Mouse (Mus musculus): Measurements from ENCODE around the gene Ramp1. TPM values are rescaled to one million over a fixed set of nuclear protein-coding genes. Genes with fewer than 3 reads are reported as not detected.
A peak's percentile ranks its signal among the peaks of the same experiment; 100 is the strongest.

Ramp1 gene
- total RNA-seq, 2 experiments from 2014 or later, result 6.4 to 11.0 TPM

DNA sequence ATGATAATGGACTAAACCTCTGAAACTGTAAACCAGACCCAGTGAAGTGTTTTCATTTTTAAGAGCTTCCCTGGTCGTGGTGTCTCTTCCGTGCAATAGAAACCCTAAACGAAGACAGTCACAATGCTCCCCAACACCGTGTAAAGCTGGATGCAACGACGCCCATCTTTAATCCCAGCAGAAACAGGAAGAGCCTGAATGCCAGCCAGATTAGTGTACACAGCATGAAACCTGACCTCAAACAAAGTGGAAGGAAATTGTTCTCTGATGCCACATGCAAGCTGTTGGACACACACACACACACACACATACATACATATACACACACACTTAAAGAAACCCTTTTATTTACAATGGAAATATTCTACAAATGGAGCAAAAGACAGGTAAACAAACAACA, 51.5 kb downstream of the Ramp1 start:
- DNase-seq, result no peak
- intact Hi-C loops (cut with DNase I), result no loop called here

DNA sequence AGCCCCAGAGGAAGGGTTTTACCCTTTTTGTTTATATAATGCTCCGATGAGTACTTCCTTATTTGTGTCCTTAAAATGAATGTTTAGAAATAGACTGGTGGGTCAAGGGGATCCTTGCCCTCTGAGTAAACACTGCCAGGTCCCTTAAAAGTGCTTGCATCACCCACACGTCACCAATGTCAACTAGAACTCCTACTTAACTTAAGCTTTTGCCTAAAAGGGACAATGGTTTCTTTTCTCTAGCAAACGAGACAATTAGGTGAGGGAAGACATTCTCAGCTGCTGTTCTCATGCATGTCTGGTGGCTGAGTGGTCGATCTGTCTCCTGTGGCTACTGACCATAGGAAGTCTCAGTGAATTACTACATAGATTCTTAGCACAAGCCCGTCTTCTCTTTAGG, 52.3 kb downstream of the Ramp1 start:
- intact Hi-C loops (cut with DNase I), result no loop called here
- DNase-seq, result no peak

DNA sequence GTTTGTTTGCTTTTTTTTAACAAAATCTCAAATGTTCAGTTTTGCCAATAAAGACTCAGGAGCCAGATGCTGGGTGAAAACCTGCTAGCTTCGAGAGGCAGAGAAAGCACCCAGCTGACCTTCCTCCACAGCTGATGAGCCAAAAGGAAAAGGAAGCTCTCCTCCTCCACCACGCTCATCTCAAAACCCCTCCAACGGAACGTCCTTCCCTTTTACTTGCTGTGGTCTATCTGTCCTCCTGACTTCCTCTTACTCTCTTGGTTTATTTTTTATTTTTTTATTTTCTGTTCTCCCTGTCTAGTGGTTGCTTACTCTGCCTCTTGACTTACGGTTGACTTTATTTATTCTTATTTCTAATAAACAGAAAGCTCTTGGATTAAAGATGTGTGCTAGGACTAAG, 55.8 kb downstream of the Ramp1 start:
- intact Hi-C loops (cut with DNase I), result loop anchor here (5.0 kb wide), 1 partner anchor 133 kb away; no protein-coding TSS in a partner anchor
- no peak for DNase-seq

DNA sequence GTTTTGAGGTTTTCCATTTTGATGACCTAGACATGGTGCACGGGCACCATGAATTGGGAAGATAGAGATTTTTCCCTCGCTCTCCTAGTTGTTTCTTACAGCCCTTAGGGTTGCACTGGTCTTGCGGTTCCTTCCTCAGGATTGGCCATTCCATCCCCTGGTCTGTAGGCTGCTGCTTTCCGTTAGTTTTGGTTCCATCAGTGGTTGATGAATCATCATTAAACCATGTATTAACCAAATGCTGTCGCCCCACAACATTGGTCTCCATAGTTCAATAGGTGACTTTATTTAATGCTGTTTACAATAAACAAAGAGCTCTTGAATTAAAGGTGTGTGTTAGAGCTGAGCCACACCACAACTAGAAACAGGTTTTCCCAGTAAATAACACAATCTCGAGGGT, 58.1 kb downstream of the Ramp1 start:
- intact Hi-C loops (cut with DNase I), result loop anchor here (5.0 kb wide), 1 partner anchor 135 kb away; no protein-coding TSS in a partner anchor
- no peak for DNase-seq

DNA sequence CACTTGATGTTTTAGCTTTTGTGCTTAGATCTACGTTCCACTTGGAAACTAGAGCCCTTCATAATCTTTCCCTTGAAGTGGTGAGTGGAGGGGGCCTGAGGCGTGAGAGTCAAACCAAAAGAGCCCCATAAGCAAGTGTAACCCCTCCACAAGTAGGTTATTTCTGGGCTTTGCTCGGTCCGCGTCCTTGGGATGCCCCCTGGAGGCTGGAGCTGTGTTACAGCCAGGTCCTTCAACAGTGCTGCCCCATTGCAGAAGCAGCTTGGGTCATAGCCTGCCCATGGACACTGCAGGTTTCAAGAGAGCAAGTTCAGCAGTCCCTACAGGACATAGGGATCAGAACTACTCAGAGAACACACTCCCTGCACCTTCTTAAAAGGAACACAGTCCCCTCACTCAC, 59.5 kb downstream of the Ramp1 start:
- peak; percentile 68 to 72 for DNase-seq
- intact Hi-C loops (cut with DNase I), result loop anchor here (1.0 to 5.0 kb wide), 3 partner anchors 60 to 266 kb away; partner anchors contain the start of gene Ramp1

DNA sequence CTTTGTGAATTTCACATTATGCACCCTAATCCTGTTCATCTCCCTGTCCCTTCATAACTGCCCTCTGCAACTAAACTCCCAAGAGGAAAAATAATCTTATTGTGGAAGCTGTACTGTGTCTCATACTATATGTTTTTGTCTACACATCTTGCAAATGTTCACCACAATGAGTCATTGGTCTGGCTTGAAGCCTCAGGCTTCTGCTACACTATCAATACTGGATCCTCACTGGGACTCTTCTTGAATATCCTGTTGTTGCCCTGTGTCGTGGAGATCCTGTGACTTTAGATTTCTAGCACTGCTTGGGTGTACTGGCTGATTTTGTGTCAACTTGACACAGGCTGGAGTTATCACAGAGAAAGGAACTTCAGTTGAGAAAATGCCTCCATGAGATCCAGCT, 60.2 kb downstream of the Ramp1 start:
- DNase-seq, result no peak
- intact Hi-C loops (cut with DNase I), result loop anchor here (1.0 to 5.0 kb wide), 3 partner anchors 60 to 266 kb away; partner anchors contain the start of gene Ramp1

DNA sequence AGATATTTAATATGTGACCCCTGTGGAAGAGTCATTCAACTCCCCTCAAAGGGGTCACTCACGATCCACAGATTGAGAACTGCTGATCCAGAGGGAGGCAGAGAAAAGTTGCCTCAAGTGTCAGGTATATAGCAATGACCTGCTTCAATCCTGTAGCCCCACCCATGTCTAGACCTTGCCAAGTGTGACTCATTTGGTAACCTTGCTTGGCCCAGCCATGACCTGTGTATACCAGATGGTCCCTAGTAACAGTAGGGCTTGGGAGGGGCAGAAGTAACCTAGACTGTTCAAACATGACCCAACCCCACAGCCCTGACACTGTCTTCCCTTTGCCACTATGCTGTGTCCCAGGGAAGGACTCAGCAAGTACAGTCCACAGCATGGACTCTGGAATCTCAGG, 61.1 kb downstream of the Ramp1 start:
- intact Hi-C loops (cut with DNase I), result no loop called here
- no peak for DNase-seq

DNA sequence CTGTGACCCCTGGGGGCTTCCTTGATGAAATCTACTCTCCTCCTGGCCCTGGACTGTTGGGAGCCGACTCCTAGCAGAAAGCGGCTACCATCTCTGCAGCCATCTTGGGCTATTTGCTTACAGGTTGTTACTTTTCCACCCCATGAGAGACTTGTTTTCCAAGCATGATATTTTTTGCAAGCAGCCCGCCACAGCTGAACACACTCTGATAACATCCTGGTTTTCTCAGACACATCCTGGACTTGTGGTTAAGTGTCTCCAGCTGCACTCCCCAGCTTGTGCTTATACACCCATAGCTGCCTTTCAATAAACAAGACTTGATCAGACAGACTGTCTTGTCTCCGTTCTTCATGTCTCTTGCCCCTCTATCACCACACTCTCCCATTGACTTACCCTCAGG, 61.6 kb downstream of the Ramp1 start:
- DNase-seq, result no peak
- intact Hi-C loops (cut with DNase I), result no loop called here

DNA sequence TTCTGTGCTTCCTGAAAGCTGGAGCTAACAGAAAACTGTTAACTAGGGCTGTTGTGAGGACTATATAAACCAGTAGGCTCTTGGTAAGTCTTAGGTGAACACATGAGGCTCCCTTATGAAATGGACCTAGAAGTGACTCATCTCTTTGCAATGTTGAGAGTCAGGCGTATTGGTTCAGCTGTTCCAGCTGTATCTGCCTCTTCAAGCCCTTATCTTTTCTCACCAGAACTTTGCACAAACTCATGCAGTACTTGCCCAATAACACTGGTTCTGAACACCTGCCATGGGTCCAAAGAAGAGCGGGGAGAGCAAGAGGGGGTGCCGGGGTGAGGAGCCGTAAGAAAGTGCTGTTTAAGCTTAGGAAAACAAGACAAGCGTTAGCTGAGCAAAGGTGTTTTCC, 68.6 kb downstream of the Ramp1 start:
- DNase-seq, result no peak
- intact Hi-C loops (cut with DNase I), result loop anchor here (2.0 kb wide), 1 partner anchor 51 kb away; the partner anchor contains the start of gene Scly

DNA sequence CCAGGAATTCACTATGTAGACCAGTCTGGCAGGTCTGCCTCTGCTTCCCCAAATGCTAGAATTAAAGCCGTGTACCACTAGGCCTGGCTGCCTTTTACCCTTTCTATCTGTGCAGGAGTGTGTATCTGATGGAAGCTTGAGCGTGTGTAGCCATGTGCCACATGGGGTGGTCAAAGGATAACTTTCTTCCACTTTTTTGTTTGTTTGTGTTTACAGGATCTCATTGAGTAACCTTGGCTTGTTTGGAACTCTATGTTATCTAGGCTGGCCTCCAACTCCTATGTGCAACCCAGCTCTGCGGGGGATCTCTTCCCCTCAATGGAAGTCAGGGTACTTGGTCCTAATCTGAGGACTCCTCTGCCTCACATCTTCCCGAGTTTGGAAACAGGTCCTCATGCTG, 69.3 kb downstream of the Ramp1 start:
- intact Hi-C loops (cut with DNase I), result loop anchor here (2.0 kb wide), 1 partner anchor 50 kb away; the partner anchor contains the start of gene Scly

DNA sequence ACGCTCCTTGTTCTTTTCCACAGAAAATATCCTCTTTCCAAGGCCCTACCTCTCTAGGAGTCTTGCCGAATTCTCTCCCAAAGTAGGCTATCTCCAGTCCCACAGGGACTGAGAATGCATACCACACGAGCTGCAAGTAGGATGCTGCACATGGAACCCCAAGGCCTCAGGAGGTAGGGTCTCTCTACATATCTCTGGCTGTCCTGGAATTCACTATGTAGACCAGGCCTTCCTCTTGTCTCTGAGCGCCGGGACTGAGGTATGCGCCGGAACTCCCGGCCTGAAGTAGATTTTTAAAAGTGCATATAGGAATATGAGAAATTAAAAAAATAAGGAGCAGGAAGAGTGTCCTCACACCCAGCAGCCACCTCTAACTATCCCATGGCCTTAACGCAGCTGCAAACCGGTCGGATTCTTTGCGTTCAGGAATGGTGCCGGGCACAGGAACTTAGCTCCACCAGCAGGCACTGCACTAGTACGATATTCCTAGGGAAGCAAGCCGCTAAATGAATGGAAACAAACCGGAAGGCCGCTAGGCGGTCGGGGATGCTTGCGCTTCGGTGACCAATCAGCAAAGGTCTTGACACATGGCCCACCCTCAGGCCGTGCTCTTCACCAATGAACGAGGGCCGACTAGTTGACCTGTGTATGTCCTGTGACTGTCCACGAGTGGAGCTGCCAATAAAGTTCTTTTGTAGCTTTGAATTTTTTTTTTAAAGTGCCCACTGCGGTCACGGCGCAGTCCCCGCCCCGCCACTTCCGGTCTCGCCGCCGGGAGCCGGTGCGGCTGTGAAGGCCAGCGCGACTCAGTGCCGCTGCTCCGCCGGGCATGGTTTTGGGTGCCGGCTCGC, 70.2 kb downstream of the Ramp1 start, which contains the start of gene Ube2f:
Ube2f (plus strand) TSS at position 741 of the 851 bp plus-strand sequence.
- intact Hi-C loops (cut with DNase I), result loop anchor here (2.0 to 5.0 kb wide), 2 partner anchors 49 to 148 kb away; partner anchors contain the start of genes Ilkap and Scly
- peak; percentile 87 to 90 for DNase-seq

More for the DNA sequence above, 69.3 kb downstream of the Ramp1 start:
- DNase-seq, result no peak

DNA sequence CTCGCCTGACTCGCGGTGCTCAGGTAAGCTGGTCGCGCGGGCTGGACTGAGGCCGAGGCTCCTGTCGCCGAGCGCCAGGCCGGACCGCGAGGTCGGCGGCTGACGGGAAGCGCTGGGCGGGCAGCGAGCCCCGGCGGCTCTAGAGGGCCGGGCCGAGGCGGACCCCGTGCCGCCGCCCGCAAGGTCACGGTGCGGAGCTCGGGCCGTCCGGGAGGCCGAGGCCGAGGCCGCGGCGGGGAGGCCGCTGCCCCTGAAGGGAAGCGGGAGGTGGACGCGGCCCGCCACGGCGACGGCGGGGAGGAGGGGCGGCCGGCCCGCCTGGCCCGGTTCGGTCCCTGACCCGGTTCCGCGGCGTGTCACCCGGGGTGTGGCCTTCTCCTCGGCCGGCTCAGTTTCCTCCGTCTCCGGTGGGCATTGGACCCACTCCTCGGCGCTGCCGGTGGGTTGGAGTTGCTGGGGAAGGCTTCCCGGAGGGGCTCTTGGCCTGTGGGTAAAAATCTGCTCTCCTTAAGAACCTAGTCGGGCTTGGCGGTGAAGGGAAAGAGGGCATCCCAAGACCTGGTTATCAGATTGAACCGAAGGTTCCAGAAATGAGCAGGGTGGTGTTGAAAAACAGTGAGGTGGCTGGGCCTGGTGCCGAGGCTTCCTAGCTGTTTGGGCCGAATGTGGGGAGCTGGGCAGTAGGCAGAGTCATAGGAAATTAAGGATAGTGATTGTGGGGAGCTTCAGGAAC, 71.0 kb downstream of the Ramp1 start:
- intact Hi-C loops (cut with DNase I), result loop anchor here (5.0 kb wide), 1 partner anchor 147 kb away; the partner anchor contains the start of gene Ilkap

DNA sequence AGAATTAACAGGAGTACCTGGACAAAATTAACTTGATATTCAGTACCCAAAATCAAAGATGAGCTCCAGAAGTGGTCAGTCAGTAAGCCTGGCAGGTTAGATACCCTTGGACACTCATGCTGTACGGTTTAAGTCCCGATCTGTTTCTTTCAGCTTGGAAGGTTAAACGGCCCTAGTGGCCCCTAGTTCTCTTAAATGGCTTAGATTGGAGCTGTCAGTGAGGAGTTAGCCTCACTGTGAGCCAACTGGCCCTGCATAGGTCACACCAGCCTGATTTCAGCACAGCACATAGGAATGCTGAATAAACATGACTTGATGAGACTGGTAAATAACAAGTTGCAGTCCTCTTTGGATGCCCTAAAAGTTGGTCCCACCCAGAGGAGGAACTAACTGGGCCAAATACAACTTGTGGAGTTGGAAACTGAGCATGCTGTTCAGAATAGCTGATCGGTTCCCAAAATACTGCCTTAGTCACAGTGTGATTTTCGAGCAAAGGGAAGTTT, 71.6 kb downstream of the Ramp1 start:
- peak in 1 of 2 experiments; percentile 17 for DNase-seq
- intact Hi-C loops (cut with DNase I), result loop anchor here (5.0 kb wide), 1 partner anchor 146 kb away; the partner anchor contains the start of gene Ilkap

More for the DNA sequence above, 71.0 kb downstream of the Ramp1 start:
- peak in 1 of 2 experiments; percentile 19 for DNase-seq

DNA sequence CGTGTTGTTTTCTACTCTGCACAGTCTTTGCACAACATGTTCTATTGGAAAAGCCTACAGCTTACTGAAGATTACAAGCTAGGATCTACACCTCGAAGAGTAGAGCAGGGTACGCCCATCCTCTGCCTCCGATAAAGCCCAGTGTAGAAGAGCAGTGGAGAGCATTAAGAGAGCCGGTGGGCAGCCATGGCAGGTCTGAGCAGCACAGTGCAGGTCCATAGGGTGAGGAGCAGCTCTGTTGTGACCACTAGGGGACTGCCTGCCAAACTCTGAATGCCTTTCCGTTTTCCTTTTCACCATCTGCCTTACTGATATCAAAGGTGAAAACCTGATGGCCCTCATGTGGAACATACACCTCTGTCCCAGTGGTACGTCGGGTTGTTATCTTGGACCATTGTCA, 72.3 kb downstream of the Ramp1 start:
- intact Hi-C loops (cut with DNase I), result loop anchor here (5.0 kb wide), 1 partner anchor 145 kb away; the partner anchor contains the start of gene Ilkap
- no peak for DNase-seq

DNA sequence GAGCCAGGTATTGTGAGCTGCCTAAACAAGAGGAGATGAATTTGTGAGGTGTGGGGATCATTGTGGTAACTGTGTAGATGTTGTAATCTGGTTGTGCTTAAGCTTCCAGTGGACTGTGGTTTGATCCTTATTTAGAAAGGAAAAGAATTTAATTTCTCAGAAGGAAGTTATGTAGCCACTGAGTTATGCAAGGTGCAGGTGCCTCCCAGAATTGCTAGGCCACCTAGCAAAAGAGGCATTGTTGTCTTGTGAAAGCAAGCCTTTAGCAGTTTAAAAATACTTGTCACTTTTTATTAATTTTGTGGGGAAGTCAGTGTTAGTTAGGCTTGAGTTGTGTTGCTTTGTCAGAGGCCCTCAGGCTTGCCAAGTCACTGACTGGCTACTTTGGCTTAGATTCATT, 78.3 kb downstream of the Ramp1 start:
- DNase-seq, result no peak
- intact Hi-C loops (cut with DNase I), result no loop called here

DNA sequence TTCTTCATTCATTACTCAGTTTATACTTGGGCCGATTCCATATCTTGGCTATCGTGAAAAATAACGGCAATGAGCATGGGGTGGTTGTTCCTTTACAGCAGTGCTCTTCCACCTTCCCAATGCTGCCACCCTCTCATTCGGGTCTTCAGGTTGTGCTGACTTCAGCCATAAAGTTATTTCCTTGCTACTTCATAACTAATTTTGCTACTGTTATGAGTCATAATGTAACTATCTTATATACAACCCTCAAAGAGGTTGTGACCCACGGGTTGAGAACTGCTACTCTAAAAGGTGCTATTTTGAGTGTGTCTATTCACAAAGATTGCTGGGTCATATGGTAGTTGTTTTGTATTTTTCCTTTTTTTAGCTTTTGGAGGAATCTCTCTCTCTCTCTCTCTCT, 80.2 kb downstream of the Ramp1 start:
- no peak for DNase-seq
- intact Hi-C loops (cut with DNase I), result no loop called here

DNA sequence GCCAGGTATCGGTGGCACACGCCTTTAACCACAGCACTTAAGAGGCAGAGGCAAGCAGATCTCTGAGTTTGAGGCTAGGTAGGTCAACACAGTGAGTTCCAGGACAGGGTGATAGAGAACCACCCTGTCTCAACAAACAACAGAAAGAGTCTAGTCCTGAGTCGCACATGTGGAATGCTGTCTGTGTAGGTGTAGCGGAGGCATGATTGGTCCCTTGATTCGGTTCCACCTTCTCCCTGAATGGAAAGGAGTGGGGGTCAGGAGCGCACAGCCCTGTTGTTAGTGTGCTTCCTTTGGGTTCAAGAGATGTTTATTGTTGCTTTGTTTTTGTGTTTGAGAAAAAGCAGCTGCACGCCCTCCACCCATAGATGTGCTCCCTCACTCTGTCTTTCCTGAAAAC, 82.9 kb downstream of the Ramp1 start:
- no peak for DNase-seq
- intact Hi-C loops (cut with DNase I), result no loop called here

DNA sequence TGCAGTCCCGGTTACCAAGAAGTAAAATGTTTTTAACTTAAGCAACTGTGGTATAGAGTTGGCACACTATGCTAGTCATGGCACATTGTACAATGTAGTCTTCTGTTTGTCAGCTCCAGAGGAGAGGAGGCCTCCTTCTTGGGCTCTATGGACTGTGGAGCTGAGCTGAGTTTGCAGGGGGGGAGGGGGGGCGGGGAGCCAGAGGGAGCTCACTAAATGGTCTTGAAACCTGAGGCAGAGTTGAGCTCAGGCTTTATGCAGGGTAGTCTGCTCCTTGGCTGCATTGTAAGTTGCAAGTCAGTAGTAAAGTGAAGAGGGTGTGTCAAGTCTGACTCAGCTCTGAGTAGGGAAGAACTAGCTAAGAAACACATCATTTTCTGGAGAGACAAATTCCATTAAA, 92.6 kb downstream of the Ramp1 start:
- DNase-seq, result no peak
- intact Hi-C loops (cut with DNase I), result no loop called here

Data from heart, postnatal 36 days (tissue).